Comparison of ENCODE assay signal across 26 mouse cellular contexts in genomic region chr2:67948408-67948807, GRCm38 (mm10).
A peak's percentile ranks its signal among the peaks of the same experiment; 100 is the strongest.
DNase-seq lines count a peak whose midpoint lies in the region; ATAC-seq and TF ChIP-seq lines count a peak whose summit lies in the region.
"Had no signal": no experiment of that assay in that cellular context is flagged by ENCODE, and none has a peak within 500 bp of the region (broad histone marks: within the 10 kb centered on the region; RNA-seq: fewer than 3 reads in every experiment).

No protein-coding gene starts in this region.

- H3K4me2 ChIP-seq in intestine, embryonic 16.5 days (ENCODE audit: low read depth, low read length), result no peak overlapping the region
- no peak overlapping the region for H3K4me2 ChIP-seq in stomach, postnatal 0 days (replicated peaks; ENCODE audit: low read depth)
- H3K4me2 ChIP-seq: heart, embryonic 11.5 days; hindbrain, embryonic 13.5 days; liver, embryonic 15.5 days; neural tube, embryonic 15.5 days had no signal

- TF ChIP-seq EP300 in stomach, postnatal 0 days (optimal IDR thresholded peaks at IDR 0.05), result no peak

- no peaks in the 10 kb centered on the region for H3K4me1 ChIP-seq in intestine, embryonic 16.5 days (ENCODE audit: control insufficient read depth, insufficient read depth, low read length)
- no peaks in the 10 kb centered on the region for H3K4me1 ChIP-seq in stomach, postnatal 0 days (replicated peaks; ENCODE audit: control insufficient read depth, insufficient read depth)
- no peaks in the 10 kb centered on the region for H3K4me1 ChIP-seq in cerebellum, adult 2 months (ENCODE audit: control insufficient read depth, insufficient read depth, low read length)
- H3K4me1 ChIP-seq: hindbrain, embryonic 13.5 days; liver, embryonic 15.5 days; neural tube, embryonic 15.5 days had no signal

- peak; percentile 20 for DNase-seq in layer of hippocampus, adult 9-11 months
- no peak for DNase-seq in layer of hippocampus, adult 11-12 months (ENCODE audit: low spot score)
- peak; percentile 52 for DNase-seq in brain, embryonic 14.5 days (ENCODE audit: low read depth)
- no peak for DNase-seq in stomach, postnatal 0 days (ENCODE audit: low spot score)
- no peak for DNase-seq in cerebellum, adult 2 months
- DNase-seq: adrenal gland, adult 8-10 months; B cell, adult 2 months; cerebellum, adult 9-10 months; cerebellum, postnatal 36 days; gastrocnemius, postnatal 25 days; heart, adult 11 months; heart, postnatal 36 days; kidney, adult 2 months; kidney, postnatal 36 days; layer of hippocampus, postnatal 36 days; left cerebral cortex, postnatal 4 days; midbrain, embryonic 14.5 days; retina, postnatal 1 day; right cerebral cortex, postnatal 14 days; thymus, postnatal 4 days had no signal

- no peak overlapping the region for H3K27ac ChIP-seq in intestine, embryonic 16.5 days (ENCODE audit: low read length)
- H3K27ac ChIP-seq in stomach, postnatal 0 days (replicated peaks), result no peak overlapping the region
- no peak overlapping the region for H3K27ac ChIP-seq in cerebellum, adult 2 months (ENCODE audit: insufficient read depth, low read length)
- H3K27ac ChIP-seq: hindbrain, embryonic 13.5 days; liver, embryonic 15.5 days; macrophage; neural tube, embryonic 15.5 days had no signal

- no peaks in the 10 kb centered on the region for H3K36me3 ChIP-seq in intestine, embryonic 16.5 days (ENCODE audit: control insufficient read depth, insufficient read depth, low read length)
- no peaks in the 10 kb centered on the region for H3K36me3 ChIP-seq in stomach, postnatal 0 days (ENCODE audit: control insufficient read depth, insufficient read depth, low read length)
- H3K36me3 ChIP-seq: hindbrain, embryonic 13.5 days; liver, embryonic 15.5 days; neural tube, embryonic 15.5 days had no signal

- 58% methylated on average over 3 of the region's 3 CpGs for WGBS in intestine, embryonic 16.5 days
- 29% methylated on average over 3 of the region's 3 CpGs for WGBS in stomach, postnatal 0 days
- 85% methylated on average over 3 of the region's 3 CpGs for WGBS in cerebellum, adult 2 months

- no peaks in the 10 kb centered on the region for H3K27me3 ChIP-seq in intestine, embryonic 16.5 days (replicated peaks; ENCODE audit: control insufficient read depth, insufficient read depth, low read length)
- H3K27me3 ChIP-seq in stomach, postnatal 0 days (ENCODE audit: control insufficient read depth, insufficient read depth, low read length), result no peaks in the 10 kb centered on the region
- no peaks in the 10 kb centered on the region for H3K27me3 ChIP-seq in cerebellum, adult 2 months (ENCODE audit: control insufficient read depth, insufficient read depth, low read length)
- H3K27me3 ChIP-seq: hindbrain, embryonic 13.5 days; liver, embryonic 15.5 days; neural tube, embryonic 15.5 days had no signal

- TF ChIP-seq POLR2A in brain, embryonic 14.5 days (IDR thresholded peaks at IDR 0.05; ENCODE audit: borderline replicate concordance, extremely low read depth, insufficient read depth, insufficient read length, poor library complexity, severe bottlenecking), result no peak
- TF ChIP-seq POLR2A in cerebellum, adult 2 months (IDR thresholded peaks at IDR 0.05; ENCODE audit: borderline replicate concordance, insufficient read depth, low read length), result no peak

- H3K4me3 ChIP-seq in intestine, embryonic 16.5 days (ENCODE audit: low read length), result no peak overlapping the region
- H3K4me3 ChIP-seq in stomach, postnatal 0 days (ENCODE audit: low read depth, low read length), result no peak overlapping the region
- H3K4me3 ChIP-seq in cerebellum, adult 2 months (replicated peaks; ENCODE audit: insufficient read depth, low read depth, low read length), result no peak overlapping the region
- H3K4me3 ChIP-seq: hindbrain, embryonic 13.5 days; liver, embryonic 15.5 days; neural tube, embryonic 15.5 days had no signal

- no peaks in the 10 kb centered on the region for H3K9me3 ChIP-seq in intestine, embryonic 16.5 days (ENCODE audit: control insufficient read depth, low read length)
- no peaks in the 10 kb centered on the region for H3K9me3 ChIP-seq in stomach, postnatal 0 days (ENCODE audit: control insufficient read depth, low read length)
- H3K9me3 ChIP-seq: hindbrain, embryonic 13.5 days; liver, embryonic 15.5 days; neural tube, embryonic 15.5 days had no signal

- H3K9ac ChIP-seq in intestine, embryonic 16.5 days (ENCODE audit: low read depth, low read length), result no peak overlapping the region
- no peak overlapping the region for H3K9ac ChIP-seq in stomach, postnatal 0 days (ENCODE audit: low read length)
- H3K9ac ChIP-seq: hindbrain, embryonic 13.5 days; liver, embryonic 15.5 days; neural tube, embryonic 15.5 days had no signal

- no peak for TF ChIP-seq CTCF in brain, embryonic 14.5 days (IDR thresholded peaks at IDR 0.05; ENCODE audit: borderline replicate concordance, extremely low read depth, insufficient read depth, insufficient read length)
- no peak for TF ChIP-seq CTCF in stomach, postnatal 0 days (IDR thresholded peaks at IDR 0.05; ENCODE audit: low read depth)
- no peak for TF ChIP-seq CTCF in cerebellum, adult 2 months (IDR thresholded peaks at IDR 0.05; ENCODE audit: borderline replicate concordance, insufficient read depth, low read depth, low read length)

- peak; percentile 44; the same call in 1 of the 2 replicates for ATAC-seq in intestine, embryonic 16.5 days
- ATAC-seq in stomach, postnatal 0 days (ENCODE audit: low FRiP score, low TSS enrichment), result peak; percentile 67; the same call in 1 of the 2 replicates

Comparison
In these comparisons a context has a peak if more than half of its experiments do, and no peak if none do; other contexts are left out.
1. DNase-seq: peak in layer of hippocampus, adult 9-11 months (single experiment) and brain, embryonic 14.5 days (single experiment); none in layer of hippocampus, adult 11-12 months (single experiment), stomach, postnatal 0 days (single experiment) and cerebellum, adult 2 months (0 of 2).